Mouse (Mus musculus) liver, embryonic 13.5 days (tissue): ENCODE results near the gene Dram1. TPM values are rescaled to one million over a fixed set of nuclear protein-coding genes. Genes with fewer than 3 reads are reported as not detected.

Source experiments
- ATAC-seq: fragments of 200-750 bp; cut with Nextera tagmentation; 2 replicates; pipeline ENCODE4 v1.8.0; 2017; ENCODE audit warnings: low read depth, mild to moderate bottlenecking, moderate number of reproducible peaks, moderate library complexity
- DNase-seq: peaks from one replicate; pipeline ENCODE4 v3.0.0; 2022
- H3K27ac ChIP-seq: fragments of 300-500 bp; sonication (generic); 2 replicates; pipeline ENCODE4 v1.5.1; 2015; ENCODE audit warnings: moderate library complexity, mild to moderate bottlenecking, inconsistent platforms
- H3K27me3 ChIP-seq: fragments of 300-500 bp; sonication (generic); 2 replicates; pipeline ENCODE4 v1.6.1; 2015; ENCODE audit warnings: mild to moderate bottlenecking, inconsistent platforms
- H3K36me3 ChIP-seq: fragments of 300-500 bp; sonication (generic); 2 replicates; pipeline ENCODE4 v1.6.1; 2015; ENCODE audit warnings: mild to moderate bottlenecking, inconsistent platforms
- H3K4me1 ChIP-seq: fragments of 300-500 bp; sonication (generic); replicated peaks from 2 replicates; pipeline ENCODE4 v1.6.1; 2015; ENCODE audit warnings: inconsistent platforms
- H3K4me2 ChIP-seq: fragments of 300-500 bp; sonication (generic); 2 replicates; pipeline ENCODE4 v1.6.1; 2015; ENCODE audit warnings: inconsistent platforms, mild to moderate bottlenecking, moderate library complexity
- H3K4me3 ChIP-seq: fragments of 300-500 bp; sonication (generic); replicated peaks from 2 replicates; pipeline ENCODE4 v1.5.1; 2015; ENCODE audit warnings: mild to moderate bottlenecking, inconsistent platforms
- H3K9ac ChIP-seq: fragments of 300-500 bp; sonication (generic); 2 replicates; pipeline ENCODE4 v1.6.1; 2015; ENCODE audit warnings: mild to moderate bottlenecking, inconsistent platforms
- H3K9me3 ChIP-seq: fragments of 300-500 bp; sonication (generic); replicated peaks from 2 replicates; pipeline ENCODE4 v1.6.1; 2016; ENCODE audit warnings: inconsistent platforms
- WGBS: fragments of 180-500 bp; shearing (Covaris S2); methylation state at CpG from one replicate; pipeline ENCODE4 v1.1.7; 2015; ENCODE audit not compliant: insufficient replicate concordance; 5-methylcytosine and 5-hydroxymethylcytosine counted together
- polyA plus RNA-seq: library from polyadenylated mRNA; unstranded; fragments of >200 nt; fragmentation: Nextera tagmentation; extraction: Ambion mirVana; gene quantifications from 2 replicates; pipeline ENCODE4 v1.2.1, GENCODE M21; 2015

The Dram1 gene
- 0.77 and 1.00 TPM in 2 replicates for polyA plus RNA-seq

DNA sequence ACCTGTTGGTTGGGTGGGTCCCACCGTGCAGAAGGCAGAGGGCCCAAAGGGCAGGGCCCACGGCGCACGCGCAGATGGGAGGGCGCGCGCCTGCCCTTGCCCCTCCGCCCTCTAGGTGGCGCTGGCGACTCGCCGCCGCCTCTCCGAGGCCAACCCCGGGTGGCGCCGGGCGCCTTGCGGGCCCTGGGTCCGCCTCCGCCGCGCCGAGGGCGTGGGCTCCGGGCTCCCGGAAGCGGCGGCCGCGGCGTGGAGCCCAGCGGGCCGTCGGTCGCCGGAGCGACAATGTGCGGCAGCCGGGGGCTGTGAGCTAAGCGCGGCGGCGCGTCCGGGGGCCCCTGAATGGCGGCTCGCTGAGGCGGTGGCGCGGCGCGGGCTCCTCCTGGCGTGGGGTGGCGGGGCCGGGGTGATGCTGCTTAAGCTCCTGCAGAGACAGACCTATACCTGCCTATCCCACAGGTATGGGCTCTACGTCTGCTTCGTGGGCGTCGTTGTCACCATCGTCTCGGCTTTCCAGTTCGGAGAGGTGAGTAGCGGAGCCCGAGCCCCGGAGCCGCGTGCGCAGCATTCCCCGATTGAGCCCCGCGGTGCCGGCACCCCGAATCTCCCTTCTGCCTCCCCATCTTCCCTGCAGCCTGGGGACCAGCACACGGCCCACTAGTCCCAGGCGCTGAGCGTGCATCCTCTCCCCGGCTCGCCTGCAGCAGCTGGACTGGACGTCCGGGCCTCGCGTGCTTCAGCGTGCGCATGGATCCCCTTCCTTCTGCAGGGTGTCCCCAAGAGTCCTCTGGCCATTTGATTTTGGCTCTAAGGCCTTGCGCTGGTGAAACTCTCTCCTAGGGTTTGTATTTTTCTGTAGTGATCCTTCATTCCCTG lies at the start of gene Dram1, which contains the start of gene Gnptab:
Gene Dram1, minus strand, starts transcription at position 68 of the 873 bp plus-strand sequence.
Gene Gnptab, plus strand, starts transcription at position 120 of the 873 bp plus-strand sequence.
- H3K4me1 ChIP-seq = peaks cover 46% of the 10 kb centered on the region
- peak; percentile 88 for ATAC-seq
- peak; percentile 80 for DNase-seq
- H3K9ac ChIP-seq = peak within 1 kb of the TSS; percentile 82
- H3K9me3 ChIP-seq = no peaks in the 10 kb centered on the region
- H3K4me3 ChIP-seq = peak within 1 kb of the TSS; percentile 79
- no peaks in the 10 kb centered on the region for H3K27me3 ChIP-seq
- under 1% methylated on average over 74 of the region's 87 CpGs for WGBS
- H3K27ac ChIP-seq = peak within 1 kb of the TSS; percentile 76
- peak within 1 kb of the TSS; percentile 96 for H3K4me2 ChIP-seq
- H3K36me3 ChIP-seq = no peaks in the 10 kb centered on the region

DNA sequence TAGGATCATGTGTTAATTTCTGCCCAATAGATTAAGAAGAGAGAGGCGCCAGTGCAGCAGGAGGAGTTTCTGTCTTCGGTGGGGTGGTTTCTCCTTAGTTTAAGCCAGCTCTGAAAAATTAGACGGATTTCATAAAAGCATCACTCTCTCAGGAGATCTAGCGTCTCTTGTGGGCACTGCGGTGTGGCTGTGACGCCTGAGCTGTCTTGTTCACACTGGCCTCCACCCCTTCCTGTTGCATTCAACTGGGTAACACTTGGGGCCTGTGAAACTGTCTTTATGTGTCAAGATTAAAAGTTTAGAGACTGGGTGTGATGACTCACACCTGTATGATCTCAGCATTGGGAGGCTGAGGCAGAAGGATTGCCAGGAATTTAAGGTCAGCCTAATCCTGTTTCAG lies 49.1 kb upstream of the Dram1 start:
- WGBS = 75% methylated on average over 6 of the region's 6 CpGs
- H3K27me3 ChIP-seq = no peaks in the 10 kb centered on the region
- peaks cover 24% of the 10 kb centered on the region for H3K36me3 ChIP-seq
- no peak for ATAC-seq
- no peak overlapping the region for H3K27ac ChIP-seq
- no peaks in the 10 kb centered on the region for H3K9me3 ChIP-seq
- H3K4me1 ChIP-seq = no peaks in the 10 kb centered on the region
- H3K9ac ChIP-seq = no peak overlapping the region
- H3K4me2 ChIP-seq = no peak overlapping the region
- DNase-seq = no peak
- no peak overlapping the region for H3K4me3 ChIP-seq

DNA sequence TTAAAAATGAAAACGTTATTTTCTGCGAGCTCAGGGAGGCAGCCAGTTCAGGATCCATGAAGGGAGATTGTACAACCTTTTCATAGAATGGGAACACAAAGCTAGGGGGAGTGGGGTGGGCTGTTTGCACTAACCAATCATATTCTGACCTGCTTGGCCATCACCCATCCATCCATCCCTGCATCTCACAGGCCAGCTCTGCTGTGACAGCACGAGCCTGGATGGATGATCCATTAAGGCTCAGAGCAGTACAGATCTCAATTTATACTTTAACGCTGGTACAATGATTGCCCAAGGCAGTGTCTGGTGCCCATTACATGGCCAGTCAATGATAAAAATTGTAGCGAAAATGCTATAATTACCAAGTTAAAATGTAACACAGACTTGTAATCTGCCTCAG lies 48.0 kb upstream of the Dram1 start:
- DNase-seq = no peak
- Histone ChIP-seq H3K9me3 (no peaks in the 10 kb centered on the region), H3K27ac (no peak overlapping the region), H3K4me2 (no peak overlapping the region), H3K9ac (no peak overlapping the region), H3K4me3 (no peak overlapping the region), H3K27me3 (no peaks in the 10 kb centered on the region), H3K4me1 (no peaks in the 10 kb centered on the region), H3K36me3 (peaks cover 21% of the 10 kb centered on the region)
- ATAC-seq = no peak
- WGBS = 56% methylated on average over 5 of the region's 5 CpGs

- Histone ChIP-seq H3K27ac (no peak overlapping the region), H3K9me3 (no peaks in the 10 kb centered on the region), H3K27me3 (no peaks in the 10 kb centered on the region), H3K4me1 (no peaks in the 10 kb centered on the region), H3K36me3 (peaks cover 24% of the 10 kb centered on the region), H3K9ac (no peak overlapping the region), H3K4me2 (no peak overlapping the region), H3K4me3 (no peak overlapping the region)
- ATAC-seq = no peak; the same call in 1 of the 2 replicates
- peak; percentile 33 for DNase-seq
- WGBS = 74% methylated on average over 2 of the region's 2 CpGs
Measured at GRCm38 (mm10) chr10:88426158-88426816, 47.4 kb upstream of the Dram1 start.

DNA sequence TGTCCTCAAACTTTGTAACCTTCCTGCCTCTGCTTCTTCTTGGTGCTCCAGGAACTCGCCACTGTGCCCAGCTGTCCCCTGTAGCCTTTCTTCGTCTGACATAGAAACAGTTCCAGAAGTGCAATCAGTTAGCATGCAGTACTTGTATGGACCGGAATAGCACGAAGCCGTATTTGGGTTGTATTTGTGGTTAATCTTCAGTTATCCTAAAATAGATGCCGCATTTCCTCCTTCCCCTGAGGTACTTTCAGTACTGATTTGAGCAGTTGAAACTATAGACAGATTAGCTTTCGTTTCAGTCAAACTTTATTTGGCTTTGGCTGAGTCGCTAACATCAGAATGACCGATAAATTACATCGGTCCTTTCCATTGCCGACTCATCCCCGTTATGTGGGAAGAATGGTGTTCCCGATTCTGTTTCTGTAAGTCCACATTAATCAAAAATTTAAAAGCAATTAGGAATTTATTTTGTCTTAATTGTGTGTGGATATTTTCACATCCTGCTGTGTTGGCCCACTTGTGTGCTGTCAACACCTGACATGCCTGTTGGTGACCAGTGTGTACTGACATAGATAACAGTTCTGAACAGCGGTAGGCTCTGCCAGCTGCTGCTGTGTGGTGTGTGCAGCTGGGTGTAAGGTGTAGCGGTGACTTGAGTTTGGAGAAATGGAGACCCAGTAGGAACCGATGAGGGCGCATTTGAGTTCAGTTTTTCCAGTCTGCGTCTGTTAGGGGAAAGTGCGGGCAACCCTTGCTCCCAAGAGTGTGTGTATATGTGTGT lies 42.0 kb upstream of the Dram1 start:
- no peak for ATAC-seq
- no peaks in the 10 kb centered on the region for H3K9me3 ChIP-seq
- H3K4me3 ChIP-seq = no peak overlapping the region
- no peak for DNase-seq
- WGBS = 76% methylated on average over 19 of the region's 19 CpGs
- no peaks in the 10 kb centered on the region for H3K4me1 ChIP-seq
- H3K27me3 ChIP-seq = no peaks in the 10 kb centered on the region
- peaks cover 21% of the 10 kb centered on the region; the same call in 1 of the 2 replicates for H3K36me3 ChIP-seq
- H3K27ac ChIP-seq = no peak overlapping the region
- no peak overlapping the region for H3K4me2 ChIP-seq
- no peak overlapping the region for H3K9ac ChIP-seq

GRCm38 (mm10) chr10:88420141-88420541 lies 41.3 kb upstream of the Dram1 start:
- Histone ChIP-seq H3K9me3 (no peaks in the 10 kb centered on the region), H3K27ac (no peak overlapping the region), H3K36me3 (peaks cover 21% of the 10 kb centered on the region; the same call in 1 of the 2 replicates), H3K27me3 (no peaks in the 10 kb centered on the region), H3K4me1 (no peaks in the 10 kb centered on the region), H3K4me2 (no peak overlapping the region), H3K9ac (no peak overlapping the region), H3K4me3 (no peak overlapping the region)
- ATAC-seq (no peak), DNase-seq (no peak)
- 75% methylated on average over 11 of the region's 11 CpGs for WGBS

DNA sequence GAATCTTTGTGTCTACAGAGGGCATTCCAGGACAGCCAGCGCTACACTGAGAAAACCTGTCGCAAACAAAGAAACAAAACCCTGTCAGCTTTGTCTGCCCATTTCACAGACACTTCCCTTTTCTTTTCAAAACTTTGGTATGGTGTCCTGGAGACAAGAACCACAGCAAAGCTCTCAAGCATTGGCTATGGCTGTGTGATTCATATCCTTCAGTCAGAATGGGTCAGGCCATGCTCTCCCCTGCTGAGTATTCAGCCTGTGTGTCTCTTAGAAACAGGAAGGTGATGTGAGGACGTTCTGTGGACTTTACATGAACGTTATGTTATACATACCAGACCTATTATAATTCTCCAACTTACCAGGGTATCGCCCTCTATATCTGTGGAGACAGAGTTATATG lies 38.8 kb upstream of the Dram1 start:
- Histone ChIP-seq H3K27ac (no peak overlapping the region), H3K27me3 (no peaks in the 10 kb centered on the region), H3K36me3 (peaks cover 21% of the 10 kb centered on the region), H3K9me3 (no peaks in the 10 kb centered on the region), H3K9ac (no peak overlapping the region), H3K4me1 (no peaks in the 10 kb centered on the region), H3K4me3 (no peak overlapping the region), H3K4me2 (no peak overlapping the region)
- 62% methylated on average over 5 of the region's 5 CpGs for whole genome bisulfite sequencing
- no peak for DNase-seq
- ATAC-seq = no peak

GRCm38 (mm10) chr10:88412290-88412995 lies 33.6 kb upstream of the Dram1 start:
- DNase-seq (no peak), ATAC-seq (no peak)
- H3K27me3 ChIP-seq = no peaks in the 10 kb centered on the region
- whole genome bisulfite sequencing = 85% methylated on average over 17 of the region's 17 CpGs
- no peak overlapping the region for H3K27ac ChIP-seq
- no peak overlapping the region for H3K9ac ChIP-seq
- peaks cover 5% of the 10 kb centered on the region; the same call in 1 of the 2 replicates for H3K36me3 ChIP-seq
- H3K4me1 ChIP-seq = no peaks in the 10 kb centered on the region
- H3K4me2 ChIP-seq = no peak overlapping the region
- no peaks in the 10 kb centered on the region for H3K9me3 ChIP-seq
- H3K4me3 ChIP-seq = no peak overlapping the region

DNA sequence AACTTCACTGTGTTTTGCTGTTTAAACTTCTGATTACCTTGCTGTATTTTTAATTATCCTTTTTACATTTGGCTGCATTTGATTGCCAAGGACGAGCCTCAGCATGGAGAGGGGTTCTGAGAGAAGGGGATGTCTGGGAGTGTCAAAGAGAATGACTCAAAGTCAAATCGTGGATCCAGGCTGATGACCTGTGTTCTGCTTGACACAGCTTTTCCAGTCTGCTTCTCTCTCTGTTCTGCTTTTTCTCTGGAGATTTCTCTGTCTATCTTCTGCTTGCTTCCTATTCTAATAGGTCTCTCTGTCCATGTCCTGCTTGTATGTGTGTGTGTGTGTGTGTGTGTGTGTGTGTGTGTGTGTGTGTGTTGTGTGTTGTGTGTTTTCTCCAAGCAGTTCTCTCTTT lies 30.9 kb upstream of the Dram1 start:
- peaks cover 5% of the 10 kb centered on the region; the same call in 1 of the 2 replicates for H3K36me3 ChIP-seq
- no peak for ATAC-seq
- H3K4me2 ChIP-seq = no peak overlapping the region
- no peak overlapping the region for H3K4me3 ChIP-seq
- H3K9me3 ChIP-seq = no peaks in the 10 kb centered on the region
- H3K9ac ChIP-seq = no peak overlapping the region
- no peak overlapping the region for H3K27ac ChIP-seq
- no peaks in the 10 kb centered on the region for H3K4me1 ChIP-seq
- 41% methylated on average over 2 of the region's 2 CpGs for WGBS
- no peaks in the 10 kb centered on the region for H3K27me3 ChIP-seq
- DNase-seq = no peak

- H3K36me3 ChIP-seq = no peaks in the 10 kb centered on the region
- ATAC-seq = no peak
Measured at GRCm38 (mm10) chr10:88407875-88408631, 29.2 kb upstream of the Dram1 start.

More at GRCm38 (mm10) chr10:88407875-88408631, 29.2 kb upstream of the Dram1 start:
- no peaks in the 10 kb centered on the region for H3K4me1 ChIP-seq
- H3K4me3 ChIP-seq = no peak overlapping the region
- no peak overlapping the region for H3K9ac ChIP-seq
- H3K4me2 ChIP-seq = no peak overlapping the region
- no peaks in the 10 kb centered on the region for H3K27me3 ChIP-seq
- DNase-seq = no peak
- H3K27ac ChIP-seq = no peak overlapping the region
- 73% methylated on average over 12 of the region's 12 CpGs for WGBS
- H3K9me3 ChIP-seq = no peaks in the 10 kb centered on the region
